Comparison of ENCODE assay signal across 13 mouse cellular contexts in genomic region chr7:45800001-45800400, GRCm38 (mm10). TPM values are rescaled to one million over a fixed set of nuclear protein-coding genes. Genes with fewer than 3 reads are reported as not detected.
A peak's percentile ranks its signal among the peaks of the same experiment; 100 is the strongest.
DNase-seq lines count a peak whose midpoint lies in the region; ATAC-seq and TF ChIP-seq lines count a peak whose summit lies in the region.
"Had no signal": no experiment of that assay in that cellular context is flagged by ENCODE, and none has a peak within 500 bp of the region (broad histone marks: within the 10 kb centered on the region; RNA-seq: fewer than 3 reads in every experiment).

No protein-coding gene starts in this region.

- no peaks in the 10 kb centered on the region for H3K9me3 ChIP-seq in heart, embryonic 10.5 days
- no peaks in the 10 kb centered on the region for H3K9me3 ChIP-seq in lung, embryonic 16.5 days (ENCODE audit: control insufficient read depth, low read length)
- H3K9me3 ChIP-seq in intestine, embryonic 16.5 days (ENCODE audit: control insufficient read depth, low read length), result no peaks in the 10 kb centered on the region
- H3K9me3 ChIP-seq: neural tube, embryonic 15.5 days had no signal

- H3K4me1 ChIP-seq in heart, embryonic 10.5 days, result peaks cover 29% of the 10 kb centered on the region
- H3K4me1 ChIP-seq in lung, embryonic 16.5 days (replicated peaks; ENCODE audit: control insufficient read depth, insufficient read depth, low read length), result peaks cover 22% of the 10 kb centered on the region
- H3K4me1 ChIP-seq in intestine, embryonic 16.5 days (ENCODE audit: control insufficient read depth, insufficient read depth, low read length), result peaks cover 33% of the 10 kb centered on the region
- H3K4me1 ChIP-seq in small intestine, adult 2 months (ENCODE audit: control insufficient read depth, insufficient read depth, insufficient read length, low read length), result peaks cover 22% of the 10 kb centered on the region

- no peak for TF ChIP-seq POLR2A in small intestine, adult 2 months (IDR thresholded peaks at IDR 0.05; ENCODE audit: low read depth, low read length)

- no peak overlapping the region for H3K27ac ChIP-seq in heart, embryonic 10.5 days
- peak overlapping the region; percentile 36 for H3K27ac ChIP-seq in lung, embryonic 16.5 days (ENCODE audit: low read length)
- no peak overlapping the region for H3K27ac ChIP-seq in intestine, embryonic 16.5 days (ENCODE audit: low read length)
- peak overlapping the region; percentile 2; the same call in 1 of the 2 replicates for H3K27ac ChIP-seq in small intestine, adult 2 months (ENCODE audit: insufficient read depth, low read depth, low read length)
- H3K27ac ChIP-seq: neural tube, embryonic 15.5 days had no signal

- H3K9ac ChIP-seq in lung, embryonic 16.5 days (ENCODE audit: low read length), result peak overlapping the region; percentile 52; the same call in 1 of the 2 replicates
- 0 out of 2 replicates have a peak overlapping the region, but pooled peaks have one; percentile 24 for H3K9ac ChIP-seq in intestine, embryonic 16.5 days (ENCODE audit: low read depth, low read length)
- H3K9ac ChIP-seq: neural tube, embryonic 15.5 days had no signal

- TF ChIP-seq CTCF in small intestine, adult 2 months (IDR thresholded peaks at IDR 0.05; ENCODE audit: extremely low read depth, insufficient read length, insufficient replicate concordance, low read depth, low read length), result no peak

- ATAC-seq in lung, embryonic 16.5 days (ENCODE audit: low read depth), result peak; percentile 24; the same call in 1 of the 2 replicates
- no peak for ATAC-seq in intestine, embryonic 16.5 days

- peak overlapping the region; percentile 38; the same call in 1 of the 2 replicates for H3K4me3 ChIP-seq in heart, embryonic 10.5 days
- H3K4me3 ChIP-seq in lung, embryonic 16.5 days (ENCODE audit: low read length), result peak overlapping the region; percentile 42
- H3K4me3 ChIP-seq in intestine, embryonic 16.5 days (ENCODE audit: low read length), result peak overlapping the region; percentile 33; the same call in 1 of the 2 replicates
- no peak overlapping the region for H3K4me3 ChIP-seq in small intestine, adult 2 months (ENCODE audit: low read depth, low read length)
- H3K4me3 ChIP-seq: neural tube, embryonic 15.5 days had no signal

- peaks cover 7% of the 10 kb centered on the region; the same call in 1 of the 2 replicates for H3K36me3 ChIP-seq in heart, embryonic 10.5 days
- no peaks in the 10 kb centered on the region for H3K36me3 ChIP-seq in lung, embryonic 16.5 days (ENCODE audit: control insufficient read depth, insufficient read depth, low read length)
- no peaks in the 10 kb centered on the region for H3K36me3 ChIP-seq in intestine, embryonic 16.5 days (ENCODE audit: control insufficient read depth, insufficient read depth, low read length)
- H3K36me3 ChIP-seq in small intestine, adult 2 months (ENCODE audit: control insufficient read depth, insufficient read depth, low read length), result no peaks in the 10 kb centered on the region

- no peak for DNase-seq in heart, embryonic 10.5 days (ENCODE audit: low spot score)
- no peak for DNase-seq in heart, adult 8-10 months (ENCODE audit: low spot score)
- no peak for DNase-seq in lung, postnatal 14 days
- no peak for DNase-seq in cerebellum, postnatal 36 days
- DNase-seq in thymus, postnatal 0 days (ENCODE audit: low spot score), result no peak
- DNase-seq: layer of hippocampus, postnatal 36 days; right cerebral cortex, postnatal 14 days had no signal

- peaks cover 64% of the 10 kb centered on the region for H3K27me3 ChIP-seq in heart, embryonic 10.5 days (ENCODE audit: insufficient read depth, poor library complexity, severe bottlenecking)
- peaks cover 25% of the 10 kb centered on the region for H3K27me3 ChIP-seq in lung, embryonic 16.5 days (ENCODE audit: control insufficient read depth, insufficient read depth, low read depth, low read length)
- peaks cover 12% of the 10 kb centered on the region; the same call in 1 of the 2 replicates for H3K27me3 ChIP-seq in intestine, embryonic 16.5 days (replicated peaks; ENCODE audit: control insufficient read depth, insufficient read depth, low read length)
- peaks cover 8% of the 10 kb centered on the region for H3K27me3 ChIP-seq in small intestine, adult 2 months (ENCODE audit: control insufficient read depth, insufficient read depth, low read length)

- peak overlapping the region; percentile 62 for H3K4me2 ChIP-seq in lung, embryonic 16.5 days (ENCODE audit: low read depth, low read length)
- peak overlapping the region; percentile 52 for H3K4me2 ChIP-seq in intestine, embryonic 16.5 days (ENCODE audit: low read depth, low read length)

- WGBS in heart, embryonic 10.5 days, result 36% methylated on average over 7 of the region's 7 CpGs
- WGBS in lung, embryonic 16.5 days, result 33% methylated on average over 7 of the region's 7 CpGs
- WGBS in intestine, embryonic 16.5 days, result 39% methylated on average over 7 of the region's 7 CpGs
- WGBS in small intestine, adult 2 months, result 23% methylated on average over 7 of the region's 7 CpGs

RNA-seq across cellular contexts. Expression of gene Cyth2, which starts 14.4 kb away (rescaled TPM):
- 99.1 and 124 TPM in 2 replicates for polyA plus RNA-seq in heart, embryonic 10.5 days (2016; fragmentation: Nextera tagmentation; extraction: Ambion mirVana)
- 10 to 100 TPM; 54.0 to 65.5 (median 62.1) TPM for total RNA-seq in heart, adult 8-10 months (2022)
- polyA plus RNA-seq in lung, embryonic 16.5 days (2015; fragmentation: Nextera tagmentation; extraction: Ambion mirVana), result 108 and 112 TPM in 2 replicates
- 77.1 and 78.2 TPM in 2 replicates for polyA plus RNA-seq in intestine, embryonic 16.5 days (2015; fragmentation: Nextera tagmentation; extraction: Ambion mirVana)
- polyA plus RNA-seq in small intestine, adult 2 months (2012; rRNA removed), result 19.2 and 51.4 TPM in 2 replicates
- polyA plus RNA-seq in thymus, postnatal 0 days (2015; fragmentation: Nextera tagmentation; extraction: Ambion mirVana), result 96.3 and 98.0 TPM in 2 replicates

RNA-seq across cellular contexts. Expression of gene Sult2b1, which starts 15.5 kb away (rescaled TPM):
- polyA plus RNA-seq in heart, embryonic 10.5 days (2016; fragmentation: Nextera tagmentation; extraction: Ambion mirVana), result 0.46 and 0.79 TPM in 2 replicates
- not detected for total RNA-seq in heart, adult 8-10 months (2022)
- polyA plus RNA-seq in lung, embryonic 16.5 days (2015; fragmentation: Nextera tagmentation; extraction: Ambion mirVana), result 6.6 and 7.9 TPM in 2 replicates
- 3.9 and 4.8 TPM in 2 replicates for polyA plus RNA-seq in intestine, embryonic 16.5 days (2015; fragmentation: Nextera tagmentation; extraction: Ambion mirVana)
- 139 and 454 TPM in 2 replicates for polyA plus RNA-seq in small intestine, adult 2 months (2012; rRNA removed)
- polyA plus RNA-seq in thymus, postnatal 0 days (2015; fragmentation: Nextera tagmentation; extraction: Ambion mirVana), result 4.1 and 5.8 TPM in 2 replicates
- total RNA-seq: megakaryocyte-erythroid progenitor cell, adult 5-6 weeks had no signal

RNA-seq across cellular contexts. Expression of gene Lmtk3, which starts 16.5 kb away (rescaled TPM):
- 0.57 and 1.8 TPM in 2 replicates for polyA plus RNA-seq in heart, embryonic 10.5 days (2016; fragmentation: Nextera tagmentation; extraction: Ambion mirVana)
- total RNA-seq in heart, adult 8-10 months (2022), result under 1 TPM in 1 of 4 experiments, not detected in 3; 0.22 TPM
- 0.72 and 1.0 TPM in 2 replicates for polyA plus RNA-seq in lung, embryonic 16.5 days (2015; fragmentation: Nextera tagmentation; extraction: Ambion mirVana)
- polyA plus RNA-seq in intestine, embryonic 16.5 days (2015; fragmentation: Nextera tagmentation; extraction: Ambion mirVana), result 0.47 and 0.51 TPM in 2 replicates
- polyA plus RNA-seq in small intestine, adult 2 months (2012; rRNA removed), result 1.9 and 2.1 TPM in 2 replicates
- polyA plus RNA-seq in thymus, postnatal 0 days (2015; fragmentation: Nextera tagmentation; extraction: Ambion mirVana), result not detected in 2 replicates
- total RNA-seq: megakaryocyte-erythroid progenitor cell, adult 5-6 weeks had no signal
- polyA plus RNA-seq: activated CD4-positive, CD25-positive, alpha-beta regulatory T cell, adult 4 months had no signal

RNA-seq across cellular contexts. Expression of gene Kcnj14, which starts 24.6 kb away (rescaled TPM):
- 0.90 and 1.4 TPM in 2 replicates for polyA plus RNA-seq in heart, embryonic 10.5 days (2016; fragmentation: Nextera tagmentation; extraction: Ambion mirVana)
- total RNA-seq in heart, adult 8-10 months (2022), result 1 to 10 TPM in 3 of 4 experiments, under 1 TPM in 1; 0.87 to 6.1 (median 3.1) TPM
- polyA plus RNA-seq in lung, embryonic 16.5 days (2015; fragmentation: Nextera tagmentation; extraction: Ambion mirVana), result 0.68 and 1.3 TPM in 2 replicates
- 0.65 and 0.78 TPM in 2 replicates for polyA plus RNA-seq in intestine, embryonic 16.5 days (2015; fragmentation: Nextera tagmentation; extraction: Ambion mirVana)
- polyA plus RNA-seq in small intestine, adult 2 months (2012; rRNA removed), result 0.08 and 0.28 TPM in 2 replicates
- 0.10 and 0.31 TPM in 2 replicates for polyA plus RNA-seq in thymus, postnatal 0 days (2015; fragmentation: Nextera tagmentation; extraction: Ambion mirVana)
- total RNA-seq: megakaryocyte-erythroid progenitor cell, adult 5-6 weeks had no signal
- polyA plus RNA-seq: activated CD4-positive, CD25-positive, alpha-beta regulatory T cell, adult 4 months had no signal

RNA-seq across cellular contexts. Expression of gene Grwd1, which starts 30.7 kb away (rescaled TPM):
- polyA plus RNA-seq in heart, embryonic 10.5 days (2016; fragmentation: Nextera tagmentation; extraction: Ambion mirVana), result 69.8 and 97.9 TPM in 2 replicates
- 10 to 100 TPM; 10.2 to 16.0 (median 13.6) TPM for total RNA-seq in heart, adult 8-10 months (2022)
- polyA plus RNA-seq in lung, embryonic 16.5 days (2015; fragmentation: Nextera tagmentation; extraction: Ambion mirVana), result 50.0 and 51.4 TPM in 2 replicates
- polyA plus RNA-seq in intestine, embryonic 16.5 days (2015; fragmentation: Nextera tagmentation; extraction: Ambion mirVana), result 57.0 and 63.0 TPM in 2 replicates
- polyA plus RNA-seq in small intestine, adult 2 months (2012; rRNA removed), result 8.5 and 10.1 TPM in 2 replicates
- 48.7 and 50.8 TPM in 2 replicates for polyA plus RNA-seq in thymus, postnatal 0 days (2015; fragmentation: Nextera tagmentation; extraction: Ambion mirVana)

Comparison
In these comparisons a context has a peak if more than half of its experiments do, and no peak if none do; other contexts are left out.
1. H3K27ac ChIP-seq: peak in lung, embryonic 16.5 days (single experiment) and small intestine, adult 2 months (single experiment); none in heart, embryonic 10.5 days (single experiment) and intestine, embryonic 16.5 days (single experiment).
2. RNA of gene Sult2b1, which starts 15.5 kb away (polyA plus RNA-seq): 139 to 454 TPM in small intestine, adult 2 months; 6.6 to 7.9 TPM in lung, embryonic 16.5 days, 4.1 to 5.8 TPM in thymus, postnatal 0 days, 3.9 to 4.8 TPM in intestine, embryonic 16.5 days and 0.46 to 0.79 TPM in heart, embryonic 10.5 days; every median in the first group is over 10 times any median in the second.